Mouse (Mus musculus) kidney, postnatal 0 days (tissue): ENCODE results near the gene Col25a1. TPM values are rescaled to one million over a fixed set of nuclear protein-coding genes. Genes with fewer than 3 reads are reported as not detected.

Experiments used
- ATAC-seq: fragments of 200-750 bp; cut with Nextera tagmentation; replicated peaks from 2 replicates; pipeline ENCODE4 v1.8.0; 2017; ENCODE audit warnings: low read depth, moderate number of reproducible peaks, moderate TSS enrichment, moderate library complexity; ENCODE audit not compliant: low FRiP score
- DNase-seq: peaks from one replicate; pipeline ENCODE4 v3.0.0-alpha.2; 2016; ENCODE audit warnings: low spot score
- H3K27ac ChIP-seq: fragments of 300-500 bp; sonication (generic); 2 replicates; pipeline ENCODE4 v1.5.1; 2014; ENCODE audit warnings: mild to moderate bottlenecking
- H3K27me3 ChIP-seq: fragments of 300-500 bp; sonication (generic); 2 replicates; pipeline ENCODE4 v1.6.1; 2014; ENCODE audit warnings: low read length, mixed read lengths; ENCODE audit not compliant: insufficient read depth
- H3K36me3 ChIP-seq: fragments of 300-500 bp; sonication (generic); 2 replicates; pipeline ENCODE4 v1.6.1; 2014; ENCODE audit warnings: low read length, mixed read lengths; ENCODE audit not compliant: insufficient read depth
- H3K4me1 ChIP-seq: fragments of 300-500 bp; sonication (generic); replicated peaks from 2 replicates; pipeline ENCODE4 v1.6.1; 2014; ENCODE audit warnings: antibody characterized with exemption, low read length, mixed read lengths; ENCODE audit not compliant: insufficient read depth
- H3K4me2 ChIP-seq: fragments of 300-500 bp; sonication (generic); 2 replicates; pipeline ENCODE4 v1.6.1; 2014; ENCODE audit warnings: mild to moderate bottlenecking, low read length, moderate library complexity, mixed read lengths
- H3K4me3 ChIP-seq: fragments of 300-500 bp; sonication (generic); replicated peaks from 2 replicates; pipeline ENCODE4 v1.5.1; 2014; ENCODE audit warnings: low read depth, low read length
- H3K9ac ChIP-seq: fragments of 300-500 bp; sonication (generic); 2 replicates; pipeline ENCODE4 v1.6.1; 2014; ENCODE audit warnings: low read depth, low read length
- H3K9me3 ChIP-seq: fragments of 300-500 bp; sonication (generic); replicated peaks from 2 replicates; pipeline ENCODE4 v1.6.1; 2016; ENCODE audit warnings: low read length, inconsistent platforms, mixed read lengths
- CTCF ChIP-seq: IDR thresholded peaks from 2 replicates; pipeline ENCODE4 v1.5.1; 2016; ENCODE audit warnings: antibody characterized with exemption, low read depth, mild to moderate bottlenecking, moderate library complexity
- WGBS: fragments of 180-500 bp; shearing (Covaris S2); extraction: QIAGEN DNeasy Blood & Tissue Kit; methylation state at CpG from one replicate; pipeline ENCODE4 v1.1.7; 2014; 5-methylcytosine and 5-hydroxymethylcytosine counted together
- polyA plus RNA-seq: library from polyadenylated mRNA; unstranded; fragments of >200 nt; fragmentation: Nextera tagmentation; extraction: Ambion mirVana; gene quantifications from 2 replicates; pipeline ENCODE4 v1.2.1, GENCODE M21; 2015

Gene Col25a1
- polyA plus RNA-seq, 1 experiment from 2014 or later = 1.4 TPM

- no peak for DNase-seq
- Histone ChIP-seq H3K9ac (no peak overlapping the region), H3K4me1 (no peaks in the 10 kb centered on the region), H3K4me2 (no peak overlapping the region), H3K36me3 (no peaks in the 10 kb centered on the region), H3K27me3 (no peaks in the 10 kb centered on the region), H3K27ac (no peak overlapping the region), H3K9me3 (no peaks in the 10 kb centered on the region), H3K4me3 (no peak overlapping the region)
- 80% methylated on average over 7 of the region's 7 CpGs for WGBS
- no peak for TF ChIP-seq CTCF
- ATAC-seq = no peak
Observed at GRCm38 (mm10) chr3:130360813-130361212, 229.5 kb downstream of the Col25a1 start.

- Histone ChIP-seq H3K27me3 (no peaks in the 10 kb centered on the region), H3K4me1 (no peaks in the 10 kb centered on the region), H3K9ac (no peak overlapping the region), H3K9me3 (no peaks in the 10 kb centered on the region), H3K4me3 (no peak overlapping the region), H3K4me2 (no peak overlapping the region), H3K36me3 (no peaks in the 10 kb centered on the region), H3K27ac (no peak overlapping the region)
- ATAC-seq = no peak
- no peak for TF ChIP-seq CTCF
- DNase-seq = no peak
- 51% methylated on average over 1 of the region's 1 CpGs for WGBS
Observed at GRCm38 (mm10) chr3:130361922-130362321, 230.6 kb downstream of the Col25a1 start.

- Histone ChIP-seq H3K36me3 (no peaks in the 10 kb centered on the region), H3K27me3 (no peaks in the 10 kb centered on the region), H3K4me3 (no peak overlapping the region), H3K9ac (no peak overlapping the region), H3K9me3 (no peaks in the 10 kb centered on the region), H3K27ac (no peak overlapping the region), H3K4me2 (no peak overlapping the region), H3K4me1 (no peaks in the 10 kb centered on the region)
- no peak for TF ChIP-seq CTCF
- no peak for DNase-seq
- ATAC-seq = no peak
- WGBS = 78% methylated on average over 7 of the region's 7 CpGs
Observed at GRCm38 (mm10) chr3:130362797-130363367, 231.6 kb downstream of the Col25a1 start.

GRCm38 (mm10) chr3:130366917-130367610 lies 235.8 kb downstream of the Col25a1 start:
- Histone ChIP-seq H3K4me1 (no peaks in the 10 kb centered on the region), H3K9ac (no peak overlapping the region), H3K27me3 (no peaks in the 10 kb centered on the region), H3K27ac (no peak overlapping the region), H3K4me3 (no peak overlapping the region), H3K4me2 (no peak overlapping the region), H3K36me3 (no peaks in the 10 kb centered on the region), H3K9me3 (no peaks in the 10 kb centered on the region)
- ATAC-seq = no peak
- WGBS = 59% methylated on average over 8 of the region's 8 CpGs
- no peak for TF ChIP-seq CTCF
- DNase-seq = no peak

GRCm38 (mm10) chr3:130368352-130368751 lies 237.1 kb downstream of the Col25a1 start:
- Histone ChIP-seq H3K36me3 (no peaks in the 10 kb centered on the region), H3K4me1 (no peaks in the 10 kb centered on the region), H3K4me2 (no peak overlapping the region), H3K9ac (no peak overlapping the region), H3K27ac (no peak overlapping the region), H3K27me3 (no peaks in the 10 kb centered on the region), H3K9me3 (no peaks in the 10 kb centered on the region), H3K4me3 (no peak overlapping the region)
- DNase-seq = no peak
- 93% methylated on average over 4 of the region's 4 CpGs for WGBS
- no peak for TF ChIP-seq CTCF
- ATAC-seq = no peak

GRCm38 (mm10) chr3:130369113-130369512 lies 237.8 kb downstream of the Col25a1 start:
- no peaks in the 10 kb centered on the region for H3K9me3 ChIP-seq
- H3K9ac ChIP-seq = no peak overlapping the region
- no peak overlapping the region for H3K4me3 ChIP-seq
- H3K27ac ChIP-seq = no peak overlapping the region
- TF ChIP-seq CTCF = no peak
- no peaks in the 10 kb centered on the region for H3K36me3 ChIP-seq
- DNase-seq = no peak
- 79% methylated on average over 1 of the region's 1 CpGs for WGBS
- no peak overlapping the region for H3K4me2 ChIP-seq
- no peaks in the 10 kb centered on the region for H3K27me3 ChIP-seq
- H3K4me1 ChIP-seq = no peaks in the 10 kb centered on the region
- ATAC-seq = no peak

GRCm38 (mm10) chr3:130370167-130370566 lies 238.9 kb downstream of the Col25a1 start:
- Histone ChIP-seq H3K4me2 (no peak overlapping the region), H3K27ac (no peak overlapping the region), H3K9me3 (no peaks in the 10 kb centered on the region), H3K4me1 (no peaks in the 10 kb centered on the region), H3K4me3 (no peak overlapping the region), H3K36me3 (no peaks in the 10 kb centered on the region), H3K9ac (no peak overlapping the region), H3K27me3 (no peaks in the 10 kb centered on the region)
- no peak for TF ChIP-seq CTCF
- WGBS = 54% methylated on average over 5 of the region's 5 CpGs
- no peak for ATAC-seq
- DNase-seq = peak; percentile 57
